Mouse (Mus musculus): Measurements from ENCODE around the gene Chd4. TPM values are rescaled to one million over a fixed set of nuclear protein-coding genes. Genes with fewer than 3 reads are reported as not detected.
A peak's percentile ranks its signal among the peaks of the same experiment; 100 is the strongest.

Chd4 gene
- total RNA-seq, 2 experiments from 2014 or later, result 105 to 111 TPM

DNA sequence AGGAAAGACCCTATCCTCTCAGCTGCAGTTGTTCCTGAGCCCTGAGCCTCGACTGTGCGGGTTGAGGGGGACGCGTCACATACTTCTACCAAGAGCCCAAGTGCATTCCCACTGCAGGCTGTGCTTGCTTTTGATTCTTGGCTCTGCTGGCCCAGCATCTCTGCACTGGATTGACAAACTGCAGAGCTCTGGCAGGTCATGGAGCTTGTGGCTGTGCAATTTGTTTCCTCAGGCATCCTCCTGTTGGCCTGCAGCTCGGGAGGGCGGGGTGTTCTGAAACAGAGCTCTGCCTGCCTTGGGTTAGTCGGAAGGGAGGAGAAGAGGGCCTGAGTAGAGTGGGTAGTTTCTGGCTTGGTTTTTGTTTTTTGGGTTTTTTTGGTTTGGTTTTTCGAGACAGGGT, 46.7 kb downstream of the Chd4 start:
- DNase-seq, result no peak

GRCm38 (mm10) chr6:125143128-125143527, 47.3 kb downstream of the Chd4 start:
- no peak for DNase-seq

DNA sequence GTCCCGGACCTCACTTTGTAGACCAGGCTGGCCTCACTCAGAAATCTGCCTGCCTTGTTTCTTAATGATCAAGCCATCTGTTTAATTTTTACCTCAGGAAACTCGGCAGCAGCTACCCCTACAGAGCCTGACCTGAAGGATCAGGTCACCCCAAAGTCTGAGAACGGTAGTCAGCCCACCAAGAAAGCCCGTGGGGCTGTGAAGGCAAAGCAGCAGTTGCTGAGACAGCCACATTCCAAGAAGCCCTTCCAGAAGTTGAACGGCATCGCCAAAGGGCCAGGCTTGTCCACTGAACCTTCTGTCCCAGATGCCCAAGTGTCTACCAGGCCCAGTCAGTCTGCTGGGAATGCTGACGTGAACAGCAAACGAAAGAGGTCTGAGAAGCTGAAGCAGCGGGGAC, 48.1 kb downstream of the Chd4 start:
- DNase-seq, result no peak

GRCm38 (mm10) chr6:125145001-125145400, 49.2 kb downstream of the Chd4 start, which contains the start of gene Iffo1:
Gene Iffo1 (plus strand): TSS chr6:125145241.
- peak; percentile 94 to 96 for DNase-seq

DNA sequence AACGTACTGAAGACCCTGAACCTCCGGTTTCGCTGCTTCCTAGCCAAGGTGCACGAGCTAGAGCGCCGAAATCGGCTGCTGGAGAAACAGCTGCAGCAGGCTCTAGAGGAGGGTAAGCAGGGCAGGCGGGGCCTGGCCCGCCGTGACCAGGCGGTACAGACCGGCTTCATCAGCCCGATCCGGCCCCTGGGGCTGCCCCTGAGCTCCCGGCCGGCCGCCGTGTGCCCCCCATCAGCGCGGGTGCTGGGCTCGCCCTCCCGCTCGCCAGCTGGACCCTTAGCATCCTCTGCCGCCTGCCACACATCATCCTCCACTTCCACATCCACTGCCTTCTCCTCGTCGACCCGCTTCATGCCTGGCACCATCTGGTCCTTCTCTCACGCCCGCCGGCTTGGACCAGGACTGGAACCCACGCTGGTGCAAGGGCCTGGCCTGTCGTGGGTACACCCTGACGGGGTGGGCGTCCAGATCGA, 49.7 kb downstream of the Chd4 start:
- no peak for DNase-seq

DNA sequence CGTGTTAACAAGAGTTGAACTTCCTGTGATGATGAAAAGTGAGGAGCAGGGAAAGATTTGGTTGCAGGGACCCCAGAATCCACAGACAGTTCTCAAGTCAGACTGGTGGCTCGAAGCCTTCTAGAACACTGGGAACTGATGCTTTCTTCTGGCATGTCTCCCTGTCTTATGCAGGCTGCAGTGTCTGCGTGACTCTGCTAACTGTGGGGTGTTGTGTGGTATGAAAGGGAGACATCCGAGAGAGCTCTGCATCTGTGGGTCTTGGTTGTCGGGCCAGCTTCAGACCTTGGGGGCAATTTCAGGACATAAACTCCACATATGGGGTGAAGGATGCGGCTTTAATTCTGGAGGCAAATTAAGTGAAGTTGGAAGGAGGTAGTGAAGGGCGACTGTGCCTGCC, 50.4 kb downstream of the Chd4 start:
- no peak for DNase-seq

GRCm38 (mm10) chr6:125146797-125147196, 51.0 kb downstream of the Chd4 start:
- peak; percentile 76 to 81 for DNase-seq

GRCm38 (mm10) chr6:125147329-125147728, 51.5 kb downstream of the Chd4 start:
- DNase-seq, result no peak

DNA sequence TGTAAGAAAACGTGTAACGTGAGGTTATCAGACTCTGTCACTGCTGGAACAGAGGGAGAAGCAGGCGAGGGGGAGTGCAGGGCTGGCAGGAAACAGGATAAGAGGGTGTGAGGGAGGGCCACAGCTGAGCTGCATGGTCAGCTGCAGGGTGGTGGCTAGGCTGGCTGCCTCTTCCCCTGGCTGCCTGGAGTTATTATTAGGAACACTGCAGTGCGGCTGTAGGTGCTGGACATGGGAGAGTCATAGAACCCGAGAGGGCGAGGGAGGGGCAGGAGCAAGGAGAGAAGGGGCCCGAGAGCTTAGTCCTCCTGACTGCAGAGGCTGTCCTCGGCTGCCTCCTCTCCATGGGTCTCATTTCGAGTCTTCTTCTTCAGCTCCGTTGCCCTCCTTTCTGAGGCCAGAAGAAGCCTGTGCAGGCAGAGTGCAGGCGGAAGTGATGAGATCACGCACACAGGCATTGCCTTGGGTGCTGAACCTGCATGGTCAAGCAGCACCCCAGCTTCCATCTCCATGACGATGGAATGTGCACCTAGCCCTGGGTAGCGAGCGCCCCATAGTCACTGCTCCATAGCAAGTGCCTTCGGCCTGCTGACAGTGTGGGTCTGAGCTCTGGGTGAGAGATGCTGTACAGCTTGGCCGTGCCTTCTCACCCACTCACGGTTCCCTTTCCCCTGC, 52.6 kb downstream of the Chd4 start:
- peak; percentile 73 to 86 for DNase-seq

- DNase-seq, result peak; percentile 70 to 76
These were observed 53.3 kb downstream of the Chd4 start for GRCm38 (mm10) chr6:125148926-125149568.

DNA sequence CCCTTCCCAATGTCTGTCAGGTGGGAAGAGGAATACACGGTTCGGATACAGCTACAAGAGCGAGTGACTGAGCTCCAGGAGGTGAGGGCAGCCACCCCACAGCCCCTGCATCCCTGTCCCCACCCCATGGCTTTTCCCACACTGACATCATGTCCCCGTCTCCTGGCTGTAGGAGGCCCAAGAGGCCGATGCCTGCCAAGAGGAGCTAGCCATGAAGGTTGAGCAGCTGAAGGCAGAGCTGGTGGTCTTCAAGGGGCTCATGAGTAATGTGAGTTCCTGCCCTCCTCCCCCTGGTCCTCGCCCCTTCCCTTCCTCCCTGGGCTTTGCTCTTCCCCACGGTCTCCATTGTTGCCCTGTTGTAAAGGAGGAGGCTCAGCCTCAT, 53.8 kb downstream of the Chd4 start:
- no peak for DNase-seq

GRCm38 (mm10) chr6:125152212-125153017, 56.6 kb downstream of the Chd4 start:
- DNase-seq, result peak; percentile 71 to 82

DNA sequence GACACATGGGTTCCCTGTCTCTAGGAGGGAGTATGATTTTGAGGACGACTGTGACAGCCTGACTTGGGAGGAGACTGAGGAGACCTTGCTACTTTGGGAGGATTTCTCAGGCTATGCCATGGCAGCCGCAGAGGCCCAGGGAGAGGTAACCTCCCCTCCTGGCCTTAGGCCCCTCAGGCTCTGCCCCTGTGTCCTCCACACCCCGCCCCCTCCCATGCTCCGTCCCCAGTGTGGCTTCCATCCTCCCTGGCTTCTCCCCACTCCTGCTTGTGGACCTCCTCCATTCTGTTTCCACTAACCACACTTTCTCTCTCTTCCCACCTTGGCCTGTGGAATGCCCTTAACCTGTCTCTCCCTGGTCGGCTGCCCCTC, 57.2 kb downstream of the Chd4 start:
- no peak for DNase-seq

DNA sequence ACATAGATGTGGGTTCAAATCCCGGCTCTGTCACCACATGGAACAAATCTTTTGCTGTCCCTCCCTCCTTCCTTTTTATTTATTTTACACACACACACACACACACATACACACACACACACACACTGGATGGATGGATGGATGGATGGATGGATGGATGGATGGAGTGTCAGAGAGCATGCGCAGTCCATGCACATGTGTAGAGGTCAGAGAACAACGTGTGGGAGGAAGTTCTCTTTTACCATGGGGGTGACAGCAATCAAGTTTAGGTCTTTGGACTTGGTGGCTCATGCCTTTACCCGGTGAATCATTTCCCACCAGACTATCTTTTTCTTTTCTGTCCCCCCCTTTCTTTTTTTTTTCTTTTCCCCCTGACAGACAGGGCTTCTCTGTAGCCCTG, 57.9 kb downstream of the Chd4 start:
- DNase-seq, result no peak

DNA sequence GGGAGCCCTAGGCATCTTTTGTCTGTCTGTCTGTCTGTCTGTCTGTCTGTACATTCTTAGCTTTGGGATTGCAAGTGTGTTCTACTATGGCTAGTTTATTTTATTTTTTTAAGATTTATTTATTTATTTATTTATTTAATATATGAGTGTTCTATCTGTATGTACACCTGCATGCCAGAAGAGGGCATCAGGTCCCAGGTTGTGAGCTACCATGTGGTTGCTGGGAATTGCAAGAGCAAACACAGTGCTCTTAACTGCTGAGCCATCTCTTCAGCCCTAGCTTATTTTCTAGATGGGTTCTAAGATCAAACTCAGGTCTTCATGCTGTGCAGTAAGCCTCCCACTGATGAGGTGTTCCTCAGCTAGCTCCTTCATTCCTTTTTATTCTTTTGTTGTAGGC, 58.8 kb downstream of the Chd4 start:
- no peak for DNase-seq

DNA sequence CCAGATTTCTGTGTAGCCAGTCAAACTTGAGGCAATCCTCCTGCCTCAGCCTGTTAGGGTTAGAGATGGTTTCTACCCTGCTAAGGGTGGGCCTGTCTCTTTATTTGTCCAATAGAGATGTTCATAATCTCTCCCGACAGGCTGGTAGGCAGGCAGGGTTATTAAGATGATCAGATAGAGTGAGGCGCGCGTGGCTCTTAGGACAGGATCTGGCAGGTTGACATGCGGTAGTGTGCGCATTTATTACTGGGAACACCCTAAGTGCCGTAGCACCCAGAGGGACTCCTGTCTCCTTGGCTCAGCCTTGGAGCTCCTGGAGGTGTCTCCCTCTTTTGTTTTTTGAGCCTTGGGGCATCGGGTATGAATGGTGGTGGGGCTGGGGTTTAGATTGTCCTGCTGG, 59.5 kb downstream of the Chd4 start:
- no peak for DNase-seq

DNA sequence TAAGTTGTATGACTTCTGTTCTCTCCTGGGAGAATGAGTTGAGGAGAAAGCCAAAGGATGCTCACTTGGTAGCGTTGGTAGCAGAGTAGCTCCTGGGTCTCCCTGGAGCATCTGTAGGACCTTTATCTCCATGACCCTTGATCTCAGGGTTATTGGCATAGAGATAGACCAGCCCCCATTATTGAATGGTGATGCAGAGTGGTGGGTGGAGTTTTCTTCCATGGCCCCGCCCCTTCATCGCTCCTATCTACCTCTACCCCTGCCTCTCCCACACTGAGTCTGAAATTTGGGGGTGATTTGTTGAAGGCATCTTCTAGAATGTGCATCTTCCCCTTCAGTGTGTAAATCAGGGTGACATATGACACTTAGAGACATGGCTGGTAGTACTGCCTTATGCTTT, 60.7 kb downstream of the Chd4 start:
- DNase-seq, result no peak

DNA sequence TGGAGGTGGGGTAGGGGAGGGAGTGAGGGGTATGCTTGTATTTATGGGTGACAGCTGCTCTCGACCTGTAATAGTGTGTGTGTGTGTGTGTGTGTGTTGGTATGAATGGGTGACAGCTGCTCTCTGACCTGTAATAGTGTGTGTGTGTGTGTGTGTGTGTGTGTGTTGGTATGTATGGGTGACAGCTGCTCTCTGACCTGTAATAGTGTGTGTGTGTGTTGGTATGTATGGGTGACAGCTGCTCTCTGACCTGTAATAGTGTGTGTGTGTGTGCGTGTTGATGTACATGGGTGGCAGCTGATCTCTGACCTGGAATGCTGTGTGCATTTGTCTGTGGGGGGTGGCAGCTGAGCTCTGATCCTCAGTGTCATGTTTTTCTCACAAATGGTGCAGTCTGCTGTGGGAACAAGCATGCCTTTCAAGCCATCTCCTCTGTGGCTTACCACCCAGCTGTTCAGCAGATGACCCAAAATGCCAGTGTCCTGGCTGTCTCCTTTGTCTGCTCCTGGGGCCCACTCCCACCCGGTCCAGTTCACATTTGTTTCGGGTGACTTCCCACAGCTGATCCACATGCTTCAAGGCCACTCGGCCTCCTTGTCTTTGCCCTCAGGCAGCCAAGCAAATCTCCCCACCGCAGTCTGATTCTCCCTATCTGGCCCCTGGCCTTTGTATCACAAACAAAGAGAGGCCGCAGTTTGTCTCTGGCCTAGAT, 61.3 kb downstream of the Chd4 start:
- DNase-seq, result no peak

DNA sequence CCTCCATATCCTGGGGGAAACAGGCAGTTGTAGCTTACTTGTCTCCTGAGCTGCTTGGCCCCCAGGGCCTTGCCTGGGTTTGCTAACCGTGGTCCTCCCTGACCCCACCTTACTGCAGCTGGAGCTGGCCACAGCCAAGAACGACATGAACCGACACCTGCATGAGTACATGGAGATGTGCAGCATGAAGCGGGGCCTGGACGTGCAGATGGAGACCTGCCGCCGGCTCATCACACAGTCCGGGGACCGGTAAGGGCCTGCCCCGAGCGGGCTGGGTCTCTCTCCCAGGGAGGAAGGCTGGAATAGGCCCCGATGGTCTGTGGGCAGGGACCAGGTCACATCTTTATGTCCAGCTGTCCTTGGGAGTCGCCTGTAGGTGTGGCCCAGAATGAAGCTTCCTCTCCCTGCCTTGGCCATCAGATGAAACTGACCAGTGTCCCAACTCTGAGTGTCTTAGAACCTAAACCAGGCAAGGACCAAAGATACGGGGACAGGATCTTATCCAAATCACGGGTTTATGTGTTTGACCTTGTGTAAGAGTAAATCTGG, 63.2 kb downstream of the Chd4 start:
- DNase-seq, result no peak

- no peak for DNase-seq
These were observed 64.2 kb downstream of the Chd4 start for GRCm38 (mm10) chr6:125159773-125160557.

- peak in 1 of 2 experiments; percentile 15 for DNase-seq
These were observed 64.7 kb downstream of the Chd4 start for GRCm38 (mm10) chr6:125160558-125160853.
